Mouse (Mus musculus) spleen, adult 2 months (tissue): ENCODE results near the gene Ldlrap1.

ENCODE experiments used
- CTCF ChIP-seq: fragments of 200-500 bp; IDR thresholded peaks from 2 replicates; pipeline ENCODE4 v1.5.1; 2011; ENCODE audit warnings: mild to moderate bottlenecking, inconsistent platforms; ENCODE audit not compliant: insufficient read depth, insufficient read length, insufficient replicate concordance; ENCODE audit errors: extremely low read depth
- POLR2A ChIP-seq: fragments of 200-500 bp; IDR thresholded peaks from 2 replicates; pipeline ENCODE4 v1.6.1; 2011; ENCODE audit warnings: low read depth, low read length, inconsistent platforms

DNA sequence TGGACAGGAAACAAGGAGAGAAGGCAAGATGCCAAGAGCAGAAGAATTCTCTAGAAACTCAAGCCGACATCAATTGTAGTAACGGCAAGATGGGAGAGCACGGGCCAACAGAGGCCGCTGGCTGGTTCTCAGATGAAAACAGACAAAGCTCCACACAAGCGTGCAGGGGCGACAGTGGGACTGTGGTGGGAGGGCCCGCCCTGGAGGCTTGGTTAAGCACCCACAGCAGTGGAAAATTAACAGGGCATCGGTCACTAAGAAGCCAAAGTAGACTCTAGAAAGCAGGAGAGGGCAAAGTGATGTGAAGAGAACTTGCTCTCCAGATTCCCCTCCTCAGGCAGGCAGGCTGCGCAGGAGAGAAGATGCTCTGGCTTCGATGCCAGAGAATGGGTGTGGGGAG lies 34.3 kb upstream of the Ldlrap1 start:
- TF ChIP-seq POLR2A: no peak
- no peak for TF ChIP-seq CTCF
